Mouse (Mus musculus) limb, embryonic 10.5 days (tissue): Measurements from ENCODE around the gene Sytl3. TPM values are rescaled to one million over a fixed set of nuclear protein-coding genes. Genes with fewer than 3 reads are reported as not detected.

Experiments used
- DNase-seq: peaks from one replicate; pipeline ENCODE4 v3.0.0-alpha.2; 2017; ENCODE audit warnings: low spot score
- H3K27ac ChIP-seq: fragments of 300-500 bp; sonication (generic); 2 replicates; pipeline ENCODE4 v1.5.1; 2016; ENCODE audit warnings: mild to moderate bottlenecking
- H3K27me3 ChIP-seq: fragments of 300-500 bp; sonication (generic); 2 replicates; pipeline ENCODE4 v1.6.1; 2016; ENCODE audit warnings: low read depth, mild to moderate bottlenecking; ENCODE audit not compliant: poor library complexity, severe bottlenecking
- H3K36me3 ChIP-seq: fragments of 300-500 bp; sonication (generic); 2 replicates; pipeline ENCODE4 v1.6.1; 2016; ENCODE audit warnings: mild to moderate bottlenecking, moderate library complexity
- H3K4me1 ChIP-seq: fragments of 300-500 bp; sonication (generic); 2 replicates; pipeline ENCODE4 v1.6.1; 2016
- H3K4me3 ChIP-seq: fragments of 300-500 bp; sonication (generic); 2 replicates; pipeline ENCODE4 v1.5.1; 2016; ENCODE audit warnings: mild to moderate bottlenecking, moderate library complexity
- H3K9me3 ChIP-seq: fragments of 300-500 bp; sonication (generic); replicated peaks from 2 replicates; pipeline ENCODE4 v1.6.1; 2016; ENCODE audit warnings: mild to moderate bottlenecking
- WGBS: fragments of 180-500 bp; shearing (Covaris S2); methylation state at CpG from one replicate; pipeline ENCODE4 v1.1.7; 2016; 5-methylcytosine and 5-hydroxymethylcytosine counted together
- polyA plus RNA-seq: library from polyadenylated mRNA; unstranded; fragments of >200 nt; fragmentation: Nextera tagmentation; extraction: Ambion mirVana; gene quantifications from 2 replicates; pipeline ENCODE4 v1.2.1, GENCODE M21; 2016

Sytl3 gene
- polyA plus RNA-seq, 1 experiment from 2014 or later, result not detected

DNA sequence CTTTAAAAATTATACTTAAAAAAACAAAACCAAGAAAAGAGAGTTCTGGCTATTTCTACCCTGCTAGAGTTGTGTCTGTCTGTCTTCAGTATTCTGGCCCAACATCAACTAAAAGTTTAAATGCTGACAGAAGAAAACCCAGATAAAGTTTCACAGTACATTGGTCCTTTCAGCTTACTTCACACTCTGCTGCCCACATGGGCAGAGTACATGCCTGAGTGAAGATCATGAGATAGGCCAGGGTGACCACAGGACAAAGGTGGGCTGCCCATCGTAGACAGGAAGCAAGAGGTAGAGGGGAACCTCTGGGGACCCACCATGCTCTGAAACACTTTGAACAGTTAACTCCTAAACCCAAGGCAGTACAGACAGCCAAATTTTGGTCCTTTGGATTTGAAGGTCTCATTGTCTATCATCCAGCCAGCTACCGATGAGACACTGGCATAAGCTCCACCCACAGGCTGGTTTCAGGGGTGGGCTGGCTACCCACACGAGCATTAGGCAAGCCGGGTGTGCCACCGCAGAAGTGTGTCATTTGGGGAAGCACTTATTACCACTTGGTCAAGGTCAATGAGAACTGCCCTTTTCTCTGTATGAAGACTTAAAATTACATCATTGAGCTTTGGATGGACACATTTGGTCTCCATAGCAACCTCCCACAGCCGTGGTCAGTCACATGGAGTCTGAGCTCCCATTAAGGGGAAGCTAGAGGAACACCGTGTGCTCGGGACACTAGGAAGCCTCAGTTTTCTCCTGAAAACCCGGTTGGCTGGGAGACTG lies 87.7 kb downstream of the Sytl3 start:
- H3K27ac ChIP-seq, result no peak overlapping the region
- 89% methylated on average over 9 of the region's 9 CpGs for WGBS
- H3K4me1 ChIP-seq, result peaks cover 50% of the 10 kb centered on the region
- no peak overlapping the region for H3K4me3 ChIP-seq
- peaks cover 13% of the 10 kb centered on the region for H3K36me3 ChIP-seq
- no peaks in the 10 kb centered on the region for H3K9me3 ChIP-seq
- no peaks in the 10 kb centered on the region for H3K27me3 ChIP-seq
- DNase-seq, result no peak

DNA sequence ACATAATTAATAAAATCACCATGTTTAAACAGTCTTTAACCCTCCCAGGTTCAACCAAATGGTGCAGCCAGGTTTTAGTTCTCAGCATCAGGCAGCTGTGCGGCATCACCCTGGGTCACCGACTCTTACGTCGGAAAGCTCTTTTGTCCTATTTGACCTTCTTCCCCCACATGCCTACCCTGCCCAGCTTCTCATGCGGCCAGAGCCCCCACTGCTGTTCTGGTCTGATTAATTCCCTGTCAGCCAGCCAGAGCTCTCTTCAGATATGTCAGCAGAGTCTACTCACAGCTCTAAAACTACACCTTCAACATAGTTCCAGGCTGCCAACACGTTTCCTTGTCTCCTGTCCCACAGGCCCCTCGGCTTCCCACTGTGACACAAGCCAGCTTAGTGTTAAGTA lies 88.6 kb downstream of the Sytl3 start:
- Histone ChIP-seq H3K9me3 (no peaks in the 10 kb centered on the region), H3K4me3 (no peak overlapping the region), H3K27me3 (no peaks in the 10 kb centered on the region), H3K4me1 (peaks cover 52% of the 10 kb centered on the region), H3K36me3 (peaks cover 13% of the 10 kb centered on the region), H3K27ac (no peak overlapping the region)
- WGBS, result 68% methylated on average over 7 of the region's 7 CpGs
- no peak for DNase-seq

DNA sequence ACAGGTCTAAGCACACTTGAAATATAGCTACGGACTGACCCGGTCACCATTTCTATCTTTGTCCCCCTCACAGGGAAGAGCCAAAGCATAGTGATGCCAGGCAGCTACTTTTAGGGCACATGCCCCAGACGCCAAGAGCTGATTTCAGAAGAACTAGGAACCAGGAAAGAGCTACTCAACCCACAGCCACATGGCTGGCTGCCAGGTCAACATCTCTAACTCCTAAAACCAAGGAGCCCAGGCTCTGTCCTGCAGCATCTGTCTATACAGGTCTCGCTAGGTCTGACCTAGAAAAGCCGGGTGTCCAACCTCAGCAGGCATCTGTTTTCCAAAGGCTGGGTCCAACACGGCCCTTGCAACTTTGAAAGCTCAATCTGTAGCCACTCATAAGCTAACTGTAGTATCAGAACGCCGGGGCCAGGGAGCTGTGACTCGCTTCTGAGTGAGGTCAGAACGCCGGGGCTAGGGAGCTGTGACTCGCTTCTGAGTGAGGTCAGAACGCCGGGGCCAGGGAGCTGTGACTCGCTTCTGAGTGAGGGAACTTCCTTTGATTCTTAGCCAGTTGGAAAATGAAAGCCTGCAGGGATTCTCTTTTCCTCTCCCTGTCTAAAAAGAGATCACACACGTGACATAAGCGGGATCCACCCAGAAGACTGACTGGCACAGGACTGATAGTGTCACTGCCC lies 90.0 kb downstream of the Sytl3 start:
- Histone ChIP-seq H3K4me3 (no peak overlapping the region), H3K9me3 (no peaks in the 10 kb centered on the region), H3K27ac (no peak overlapping the region), H3K36me3 (peaks cover 13% of the 10 kb centered on the region), H3K4me1 (peaks cover 40% of the 10 kb centered on the region), H3K27me3 (no peaks in the 10 kb centered on the region)
- 93% methylated on average over 17 of the region's 17 CpGs for WGBS
- DNase-seq, result no peak

DNA sequence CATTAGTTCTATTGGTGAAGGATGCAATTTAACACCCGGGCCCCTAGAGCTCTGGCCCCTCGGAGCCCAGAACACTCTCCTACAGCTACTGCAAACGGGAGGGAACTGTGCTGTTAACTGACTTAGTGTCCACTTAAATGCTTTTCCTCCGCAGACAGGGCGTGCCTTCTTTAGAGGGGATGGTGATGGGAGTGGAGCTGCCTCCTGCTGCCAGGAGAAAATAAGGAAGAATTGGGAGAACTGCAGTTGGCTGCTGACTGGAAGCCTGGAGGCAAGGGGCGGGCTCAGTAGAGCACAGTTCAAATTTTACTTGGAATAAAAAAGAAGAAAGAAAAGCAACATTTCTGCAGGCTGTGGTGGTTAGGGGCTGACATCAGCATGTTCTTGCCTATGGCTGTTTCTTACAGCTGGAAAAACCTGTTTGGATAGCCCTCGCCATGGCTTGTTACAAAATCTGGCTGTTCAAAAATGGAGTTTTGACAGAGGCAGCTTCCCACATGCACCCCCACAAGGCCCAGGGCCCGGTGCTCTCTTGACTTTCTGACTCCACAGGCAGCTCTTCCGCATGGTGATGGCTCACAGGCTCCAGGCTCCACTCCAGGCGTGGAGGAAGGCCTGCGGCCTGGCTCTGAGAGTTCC lies 92.4 kb downstream of the Sytl3 start:
- no peaks in the 10 kb centered on the region for H3K9me3 ChIP-seq
- H3K4me1 ChIP-seq, result peaks cover 26% of the 10 kb centered on the region
- 0 out of 2 replicates have a peak, but pooled peaks cover 5% of the 10 kb centered on the region for H3K36me3 ChIP-seq
- DNase-seq, result no peak
- no peak overlapping the region for H3K27ac ChIP-seq
- WGBS, result 74% methylated on average over 11 of the region's 11 CpGs
- no peaks in the 10 kb centered on the region for H3K27me3 ChIP-seq
- no peak overlapping the region for H3K4me3 ChIP-seq

DNA sequence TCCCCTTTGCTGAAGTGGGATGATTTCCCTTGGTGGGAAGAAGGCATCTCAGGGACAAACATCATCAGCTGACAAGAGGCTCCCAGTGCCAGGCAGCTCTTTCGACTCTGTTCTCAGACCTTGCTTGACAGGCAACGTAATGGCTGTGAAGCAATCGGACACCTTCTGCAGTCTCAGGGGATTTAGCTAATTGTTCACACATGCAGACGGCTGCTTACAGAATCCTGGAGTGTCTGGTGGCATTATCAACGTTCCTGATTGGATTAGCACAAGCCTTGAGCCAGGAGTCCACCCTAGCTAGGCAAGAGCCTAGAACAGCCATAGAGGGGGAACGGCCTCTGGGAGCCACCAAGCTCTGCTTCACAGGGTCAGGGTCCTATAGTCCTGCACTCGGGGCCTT lies 93.5 kb downstream of the Sytl3 start:
- Histone ChIP-seq H3K27me3 (no peaks in the 10 kb centered on the region), H3K27ac (peak overlapping the region; percentile 44; the same call in 1 of the 2 replicates), H3K9me3 (no peaks in the 10 kb centered on the region), H3K4me3 (no peak overlapping the region), H3K36me3 (no peaks in the 10 kb centered on the region), H3K4me1 (peaks cover 25% of the 10 kb centered on the region)
- WGBS, result 28% methylated on average over 7 of the region's 7 CpGs
- DNase-seq, result no peak

DNA sequence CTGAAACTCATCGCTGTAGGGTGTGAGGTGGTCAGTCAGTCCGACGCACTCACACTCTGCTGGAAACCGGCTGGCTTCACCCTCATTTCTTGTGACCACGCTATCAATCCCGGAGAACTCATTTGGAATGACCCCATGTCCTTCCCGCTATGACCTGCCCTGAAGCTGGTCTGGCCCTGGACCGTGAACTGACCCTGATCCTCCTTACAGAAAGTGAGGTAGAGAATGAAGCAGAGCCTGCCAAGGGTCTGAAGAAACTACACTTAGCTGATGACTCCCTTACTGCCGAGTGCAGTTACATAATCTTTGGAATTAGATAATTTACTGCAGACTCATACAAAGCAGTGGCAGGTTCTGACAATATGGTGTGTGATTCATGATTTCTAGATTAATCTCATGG lies 96.3 kb downstream of the Sytl3 start:
- Histone ChIP-seq H3K27ac (no peak overlapping the region), H3K4me3 (no peak overlapping the region), H3K4me1 (peaks cover 30% of the 10 kb centered on the region), H3K36me3 (no peaks in the 10 kb centered on the region), H3K9me3 (no peaks in the 10 kb centered on the region), H3K27me3 (no peaks in the 10 kb centered on the region)
- WGBS, result 87% methylated on average over 9 of the region's 9 CpGs
- DNase-seq, result no peak

DNA sequence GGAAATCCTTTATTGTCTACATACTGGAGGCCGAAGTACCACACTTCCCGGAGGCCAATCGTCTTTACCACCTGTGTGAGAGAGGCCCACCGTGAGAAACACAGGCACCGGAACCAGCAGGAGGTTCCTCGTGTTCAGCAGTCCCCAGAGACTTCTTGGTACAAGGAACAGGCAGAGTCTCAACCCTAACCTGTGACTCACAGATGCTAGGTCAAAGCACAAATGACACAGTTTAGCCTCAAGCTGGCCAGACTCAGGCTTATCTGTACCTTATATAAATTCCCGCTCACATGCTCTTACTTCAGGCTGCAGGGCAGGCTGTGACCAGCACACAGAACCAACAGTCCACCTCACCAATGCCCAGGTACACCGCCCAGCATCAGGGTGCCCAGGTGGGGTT lies 97.0 kb downstream of the Sytl3 start:
- peaks cover 30% of the 10 kb centered on the region for H3K4me1 ChIP-seq
- H3K9me3 ChIP-seq, result no peaks in the 10 kb centered on the region
- 84% methylated on average over 8 of the region's 8 CpGs for WGBS
- no peak overlapping the region for H3K27ac ChIP-seq
- no peaks in the 10 kb centered on the region for H3K36me3 ChIP-seq
- no peak overlapping the region for H3K4me3 ChIP-seq
- no peak for DNase-seq
- no peaks in the 10 kb centered on the region for H3K27me3 ChIP-seq

DNA sequence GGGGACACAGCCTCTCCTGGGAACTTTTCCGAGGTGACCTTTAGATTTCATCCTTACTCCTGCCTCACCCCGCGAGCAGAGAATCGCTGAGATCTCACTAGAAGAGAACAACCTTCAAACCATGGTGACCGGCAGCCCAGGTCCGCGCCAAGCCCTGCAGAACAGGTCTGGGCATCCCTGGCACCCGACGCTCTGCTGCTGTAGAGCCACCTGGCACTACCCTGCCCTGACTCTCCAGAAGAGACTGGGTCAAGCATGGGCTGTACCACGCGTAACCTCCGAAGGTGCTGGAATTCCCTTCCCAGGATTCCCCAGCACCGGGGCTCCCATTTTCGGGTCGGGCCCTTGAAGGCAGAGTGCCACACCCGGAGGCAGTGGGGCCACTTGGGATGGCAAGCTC lies 99.0 kb downstream of the Sytl3 start:
- 96% methylated on average over 16 of the region's 16 CpGs for WGBS
- no peak for DNase-seq
- peaks cover 12% of the 10 kb centered on the region for H3K4me1 ChIP-seq
- no peaks in the 10 kb centered on the region for H3K36me3 ChIP-seq
- H3K27ac ChIP-seq, result no peak overlapping the region
- H3K27me3 ChIP-seq, result no peaks in the 10 kb centered on the region
- H3K4me3 ChIP-seq, result no peak overlapping the region
- H3K9me3 ChIP-seq, result no peaks in the 10 kb centered on the region

DNA sequence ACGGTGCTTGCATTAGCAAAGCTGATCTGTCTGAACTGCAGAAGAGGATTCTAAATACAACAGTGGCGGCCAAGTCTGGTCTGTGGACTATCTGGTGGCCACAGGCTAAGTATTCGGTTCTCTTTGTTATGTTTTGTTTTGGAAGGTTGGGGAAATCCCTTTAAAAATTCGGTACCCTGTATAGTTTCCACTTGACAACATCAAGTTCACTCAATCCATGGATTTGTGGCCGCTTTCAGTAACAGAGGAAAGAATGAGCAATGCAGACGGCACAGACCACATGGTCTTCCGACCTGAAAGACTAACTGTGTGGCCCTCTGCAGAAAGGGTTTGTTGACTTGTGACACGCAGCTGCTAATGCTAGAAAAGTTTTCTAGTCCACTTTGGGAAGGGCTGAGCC lies 100.0 kb downstream of the Sytl3 start:
- peaks cover 12% of the 10 kb centered on the region for H3K4me1 ChIP-seq
- no peak for DNase-seq
- no peak overlapping the region for H3K4me3 ChIP-seq
- no peak overlapping the region for H3K27ac ChIP-seq
- no peaks in the 10 kb centered on the region for H3K9me3 ChIP-seq
- WGBS, result 87% methylated on average over 8 of the region's 8 CpGs
- H3K36me3 ChIP-seq, result no peaks in the 10 kb centered on the region
- no peaks in the 10 kb centered on the region for H3K27me3 ChIP-seq

DNA sequence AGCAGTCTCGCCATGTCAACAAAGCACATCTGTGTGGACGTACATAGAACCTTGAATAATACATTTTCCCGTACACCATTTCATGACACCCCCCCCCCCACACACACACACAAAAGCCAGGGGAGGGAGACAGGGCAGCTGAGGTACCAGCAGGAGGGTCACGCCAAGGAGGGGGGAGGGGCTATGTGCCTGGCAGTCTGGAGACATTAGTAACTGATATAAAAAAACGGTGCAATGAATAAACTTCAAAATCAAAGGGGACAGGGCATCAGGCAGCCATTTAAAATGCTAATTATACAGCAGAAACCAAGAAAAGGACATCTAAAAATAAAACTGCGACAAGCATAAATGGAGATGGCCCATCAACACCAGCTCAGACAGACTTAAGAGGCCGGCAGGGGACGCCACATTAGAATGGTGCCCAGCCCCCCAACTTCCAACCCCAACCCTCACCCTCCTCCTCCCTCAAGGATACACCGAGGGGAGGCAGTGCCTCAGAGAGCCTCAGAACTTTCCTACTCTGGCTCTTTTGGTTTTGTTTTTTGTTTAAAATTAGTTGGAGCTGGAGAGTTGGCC lies 100.9 kb downstream of the Sytl3 start:
- H3K27me3 ChIP-seq, result no peaks in the 10 kb centered on the region
- no peak overlapping the region for H3K27ac ChIP-seq

DNA sequence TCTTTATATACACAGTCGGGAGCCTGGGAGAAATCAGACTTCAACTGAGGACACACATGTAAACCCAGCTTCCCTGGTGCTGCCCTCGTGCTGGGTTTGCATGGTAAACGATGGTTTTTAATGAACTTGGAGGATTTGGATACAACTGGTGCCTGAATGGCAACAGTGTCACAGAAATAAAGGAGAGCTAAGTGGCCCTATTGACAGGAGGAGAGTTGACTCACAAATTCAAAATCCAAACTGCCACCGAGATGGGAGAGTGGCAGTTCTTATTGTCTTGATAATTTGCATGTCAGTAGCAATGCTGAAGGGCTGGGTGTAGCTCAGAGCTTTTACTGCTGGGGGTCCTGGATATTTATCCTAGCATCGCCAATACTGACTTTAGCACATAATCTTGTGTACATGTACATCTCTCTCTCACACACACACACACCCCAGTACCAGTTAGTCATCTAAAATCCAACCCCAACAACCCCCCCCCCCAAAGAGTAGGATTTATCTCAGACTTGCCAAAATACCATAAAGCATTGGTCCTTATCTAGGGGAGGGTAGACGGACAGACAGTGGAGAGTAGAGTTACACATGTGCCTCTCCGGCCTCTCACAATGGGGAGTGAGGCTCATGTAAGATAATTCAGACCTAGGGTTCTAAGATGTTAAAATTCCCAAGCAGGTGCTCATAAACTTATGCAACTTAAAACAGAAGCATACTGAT lies 104.8 kb downstream of the Sytl3 start:
- Histone ChIP-seq H3K36me3 (no peaks in the 10 kb centered on the region), H3K27ac (no peak overlapping the region), H3K9me3 (no peaks in the 10 kb centered on the region), H3K4me1 (peaks cover 17% of the 10 kb centered on the region), H3K27me3 (no peaks in the 10 kb centered on the region), H3K4me3 (no peak overlapping the region)
- no peak for DNase-seq
- 71% methylated on average over 7 of the region's 7 CpGs for WGBS

More for the DNA sequence above, 100.9 kb downstream of the Sytl3 start:
- no peak for DNase-seq
- Histone ChIP-seq H3K4me3 (no peak overlapping the region), H3K9me3 (no peaks in the 10 kb centered on the region), H3K36me3 (no peaks in the 10 kb centered on the region), H3K4me1 (peaks cover 19% of the 10 kb centered on the region)
- 62% methylated on average over 9 of the region's 9 CpGs for WGBS

DNA sequence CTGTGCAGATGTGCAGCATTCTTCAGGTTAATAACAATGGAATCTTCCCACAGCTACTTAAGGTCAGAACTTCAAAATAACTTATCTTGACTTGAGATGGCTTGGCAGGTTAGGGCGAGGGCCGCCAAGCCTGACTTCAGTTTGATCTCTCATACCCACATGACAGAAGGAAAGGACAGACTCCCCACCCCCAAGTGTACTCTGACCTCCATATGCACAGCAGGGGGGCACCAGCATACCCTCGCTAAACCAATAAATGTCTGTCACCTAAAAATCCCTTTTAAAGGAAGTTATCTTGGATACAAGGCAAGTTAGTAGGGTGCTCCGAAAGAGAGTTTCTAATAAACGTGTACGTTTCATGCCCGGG lies 105.3 kb downstream of the Sytl3 start:
- WGBS, result 55% methylated on average over 7 of the region's 7 CpGs

More for the DNA sequence above, 105.3 kb downstream of the Sytl3 start:
- Histone ChIP-seq H3K36me3 (no peaks in the 10 kb centered on the region), H3K9me3 (no peaks in the 10 kb centered on the region), H3K4me1 (peaks cover 17% of the 10 kb centered on the region), H3K27me3 (no peaks in the 10 kb centered on the region), H3K27ac (no peak overlapping the region), H3K4me3 (no peak overlapping the region)
- DNase-seq, result no peak
